Mouse (Mus musculus): Measurements from ENCODE around the gene Art2b.

DNA sequence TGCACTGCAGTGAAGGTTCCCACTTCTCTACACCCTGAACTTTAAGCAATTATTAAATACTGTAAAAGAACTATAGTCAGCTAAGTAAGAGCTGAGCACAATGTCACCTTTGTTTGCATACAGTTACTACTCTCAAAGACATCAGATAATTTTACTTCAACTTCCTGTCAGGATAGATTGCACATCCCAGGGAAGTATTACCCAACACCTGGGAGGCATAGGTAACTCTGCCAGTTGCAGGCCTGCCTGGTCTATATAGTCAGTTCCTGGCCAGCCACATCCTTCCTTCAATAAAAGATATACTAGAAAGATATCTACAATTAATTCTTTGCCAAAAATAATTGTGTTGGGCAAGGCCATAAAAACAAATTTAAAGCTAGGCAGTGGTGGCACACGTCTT, 28.0 kb downstream of the Art2b start:
- no peak for TF ChIP-seq CTCF (IDR thresholded peaks at IDR 0.05; ENCODE audit: insufficient read depth, low read length)
- no peak for TF ChIP-seq POLR2A (IDR thresholded peaks at IDR 0.05; ENCODE audit: borderline replicate concordance, extremely low read depth, low read depth, low read length)

Measured in lung, adult 2 months (tissue).